Mouse (Mus musculus) cerebellum, postnatal 14 days (tissue): ENCODE measurements around the gene Hivep3.
A peak's percentile ranks its signal among the peaks of the same experiment; 100 is the strongest.

Experiments used
- DNase-seq, 2 experiments: peaks; one replicate each; pipeline ENCODE4 v3.0.0; 2021; ENCODE audit warnings: mixed read lengths in 2 of 2

Gene Hivep3

DNA sequence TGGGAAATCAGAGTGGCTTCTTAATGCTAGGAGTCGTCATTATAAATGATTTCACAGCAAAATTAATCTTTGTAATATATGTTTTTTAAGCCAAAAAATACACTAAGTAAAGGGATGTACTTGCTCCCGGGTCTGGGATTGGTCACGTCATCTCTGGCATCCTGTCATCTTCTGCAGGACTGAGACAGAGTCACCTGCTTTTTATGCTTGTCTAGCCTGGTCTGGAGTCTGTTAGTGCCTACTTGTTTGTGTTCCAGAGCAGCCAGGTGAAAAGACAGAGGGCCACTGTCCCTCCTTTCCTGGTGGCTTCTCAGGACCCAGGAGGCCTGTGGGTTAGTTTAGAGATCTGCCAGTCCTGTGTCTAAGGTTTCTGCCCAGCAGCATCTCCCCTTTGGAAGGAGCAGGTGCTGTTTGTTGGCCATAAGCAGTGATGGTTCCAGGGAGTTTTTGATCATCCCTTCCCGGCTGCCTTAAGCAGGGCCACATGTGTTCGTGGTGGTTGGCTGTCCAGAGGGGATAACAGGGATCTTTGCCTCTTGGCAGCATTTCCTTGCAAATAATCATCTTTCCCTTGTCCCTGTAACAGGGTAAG is 245.8 kb downstream of the Hivep3 start:
- no peak for DNase-seq

DNA sequence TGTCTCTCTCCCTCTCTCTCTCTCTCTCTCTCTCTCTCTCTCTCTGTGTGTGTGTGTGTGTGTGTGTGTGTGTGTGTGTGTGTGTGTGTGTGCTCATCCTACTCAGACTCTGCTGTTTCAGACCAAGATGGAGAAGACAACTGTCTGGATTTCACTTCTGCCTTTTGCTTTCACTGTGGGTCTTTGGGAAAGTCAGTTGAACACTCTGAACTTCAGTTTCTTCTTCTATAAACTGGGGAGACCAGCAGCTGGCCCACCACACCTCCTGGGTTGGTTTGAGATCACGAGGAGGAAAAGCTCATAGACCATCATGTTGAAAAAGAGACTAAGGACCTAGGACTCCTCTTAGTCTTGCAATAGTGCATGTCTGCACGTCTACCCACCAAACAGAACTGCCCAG is 246.3 kb downstream of the Hivep3 start:
- DNase-seq = no peak

DNA sequence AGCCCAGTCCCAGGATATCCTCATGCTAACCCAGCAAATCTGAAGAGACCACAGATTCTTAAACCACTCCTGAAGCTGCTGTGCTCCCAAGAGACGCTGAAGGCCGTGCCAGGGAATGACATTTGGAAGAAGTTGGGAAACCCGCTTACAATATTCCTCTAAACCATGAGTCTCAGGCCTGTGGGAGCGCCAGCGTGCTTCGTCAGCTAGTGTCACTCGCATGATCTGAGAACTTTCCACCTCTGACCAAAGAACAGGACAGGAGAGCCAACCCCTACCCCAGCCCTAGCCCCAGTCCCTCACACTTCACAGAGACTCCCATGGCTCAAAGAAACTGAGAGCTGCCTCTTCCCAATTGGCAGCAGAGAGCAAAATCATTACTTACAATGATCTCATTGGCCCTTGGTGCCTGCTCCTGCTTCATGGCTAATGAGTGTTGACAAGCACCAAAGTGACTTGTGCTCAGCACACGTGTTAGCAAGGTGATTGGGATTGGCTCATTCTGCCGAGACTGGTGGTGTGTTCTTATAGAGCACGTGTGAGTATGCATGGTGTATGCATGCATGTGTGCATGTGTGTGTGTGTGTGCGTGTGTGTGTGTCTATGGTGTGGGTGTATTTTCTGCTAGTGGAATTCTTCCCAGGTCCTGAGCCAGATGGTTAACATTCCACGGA is 247.6 kb downstream of the Hivep3 start:
- no peak for DNase-seq

DNA sequence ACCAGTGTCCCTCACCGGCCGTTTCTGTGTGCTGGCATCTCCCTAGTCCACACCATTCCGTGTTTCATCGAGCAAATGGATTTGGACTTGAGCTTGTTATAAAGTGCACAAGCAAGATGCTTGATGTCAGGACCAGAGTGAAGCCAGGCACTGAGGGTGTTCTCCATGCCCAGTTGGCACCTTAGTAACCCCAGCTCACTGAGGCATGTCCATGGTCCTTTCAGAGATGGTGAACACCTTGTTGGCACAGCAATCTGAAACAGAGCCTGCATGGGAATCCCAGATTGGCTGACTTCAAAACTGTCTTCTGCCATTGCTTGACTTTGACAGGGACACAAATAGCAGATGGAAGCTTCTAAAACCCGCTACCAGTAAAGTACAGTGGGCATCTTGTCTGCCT is 252.5 kb downstream of the Hivep3 start:
- peak; percentile 57 to 68 for DNase-seq

DNA sequence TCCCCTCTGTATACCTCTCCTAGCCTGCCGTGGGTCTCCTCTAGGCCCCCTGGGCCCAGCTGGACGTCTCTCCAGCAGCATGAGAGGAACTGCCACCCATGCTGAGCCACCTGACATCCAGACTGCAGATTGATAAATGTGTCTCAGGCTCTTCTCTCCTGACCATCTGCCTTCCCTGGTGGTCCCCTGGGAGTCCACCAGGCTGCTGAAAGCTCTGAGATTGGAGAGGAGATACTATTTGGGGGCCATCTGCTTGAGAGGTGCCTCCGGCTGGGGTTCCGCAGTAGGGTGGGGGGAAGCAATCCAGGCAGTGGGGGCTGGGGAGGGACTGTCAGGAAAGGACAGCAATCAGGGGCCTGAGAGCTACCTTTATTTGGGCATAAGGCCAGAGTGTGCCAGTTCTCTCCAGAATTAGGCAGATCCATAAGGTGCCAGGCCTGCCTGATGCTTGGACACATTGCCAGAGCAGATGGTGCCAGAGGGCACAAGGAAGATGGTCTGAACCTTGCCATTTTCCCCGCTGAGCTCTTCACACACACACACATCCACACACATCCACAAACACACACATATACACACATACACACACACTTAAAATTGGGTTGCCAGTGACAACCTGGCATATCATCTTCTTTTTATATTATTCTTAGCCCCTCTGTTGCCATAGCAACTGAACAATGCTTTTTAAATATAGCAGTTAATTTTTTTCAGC is 253.2 kb downstream of the Hivep3 start:
- peak; percentile 86 to 89 for DNase-seq

DNA sequence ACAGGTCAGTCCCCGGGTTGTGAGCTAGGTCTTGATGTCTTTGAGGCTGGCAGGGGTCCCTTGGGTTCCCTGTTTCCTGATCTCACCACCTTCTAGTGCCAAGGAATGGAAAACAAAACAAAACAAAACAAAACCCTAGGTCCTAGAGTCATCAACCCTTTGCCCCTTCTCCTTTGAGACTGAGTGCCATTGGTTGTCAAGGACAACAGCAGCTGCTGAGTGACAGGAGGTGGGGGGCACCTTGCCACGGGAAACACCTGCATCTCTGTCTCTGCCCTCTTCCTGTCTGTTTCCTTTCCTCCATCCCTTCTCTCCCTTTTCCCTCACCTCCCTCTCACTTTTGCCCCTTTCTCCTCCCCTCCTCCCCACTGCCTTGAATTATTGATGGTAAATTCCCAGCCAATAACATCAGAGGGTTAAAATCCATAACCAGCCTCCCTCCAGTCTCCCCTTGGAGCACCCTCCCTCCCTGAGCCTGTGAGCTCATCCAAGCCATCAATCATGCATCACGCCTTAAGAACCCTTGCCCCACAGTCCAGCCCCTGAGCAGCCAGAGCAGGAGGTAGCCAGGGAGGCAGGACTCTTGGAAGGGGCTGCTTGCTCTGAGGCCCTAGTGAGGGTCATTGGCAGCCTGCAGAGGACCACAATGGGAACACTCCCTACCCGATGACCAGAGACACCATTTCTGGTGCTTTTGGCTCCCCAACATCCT is 253.9 kb downstream of the Hivep3 start:
- DNase-seq = no peak

DNA sequence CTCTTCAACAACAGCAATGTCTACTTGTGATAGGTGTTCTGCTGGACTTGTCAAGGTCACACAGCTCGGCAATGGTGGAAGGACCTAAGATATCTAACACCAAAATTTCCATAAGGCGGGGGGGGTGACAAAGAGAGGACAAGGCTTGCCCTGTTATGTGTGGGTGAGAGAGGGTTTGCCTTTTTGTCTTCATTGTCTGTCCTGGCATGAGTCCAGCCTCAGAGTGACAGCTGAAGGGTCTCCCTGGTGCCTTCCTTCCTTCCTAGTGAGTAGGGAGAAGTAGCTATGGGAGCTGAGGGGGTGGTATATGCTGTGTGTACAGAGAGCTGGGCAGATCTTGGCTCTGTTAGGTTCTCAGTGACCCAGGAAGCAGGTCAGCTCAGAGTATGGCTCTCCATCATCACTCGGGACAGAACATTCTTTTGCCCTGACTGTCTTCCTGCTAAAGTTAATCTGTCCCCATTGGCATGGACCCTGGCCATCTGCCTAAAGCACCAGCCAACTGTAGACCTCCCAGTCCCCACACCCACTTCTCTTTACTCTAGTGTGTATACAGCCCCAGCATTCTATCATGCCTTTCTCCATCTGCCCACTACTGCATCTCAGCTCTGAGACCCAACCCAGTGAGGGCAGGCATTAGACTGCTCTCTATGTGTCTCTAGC is 255.6 kb downstream of the Hivep3 start:
- DNase-seq = peak in 1 of 2 experiments; percentile 49

DNA sequence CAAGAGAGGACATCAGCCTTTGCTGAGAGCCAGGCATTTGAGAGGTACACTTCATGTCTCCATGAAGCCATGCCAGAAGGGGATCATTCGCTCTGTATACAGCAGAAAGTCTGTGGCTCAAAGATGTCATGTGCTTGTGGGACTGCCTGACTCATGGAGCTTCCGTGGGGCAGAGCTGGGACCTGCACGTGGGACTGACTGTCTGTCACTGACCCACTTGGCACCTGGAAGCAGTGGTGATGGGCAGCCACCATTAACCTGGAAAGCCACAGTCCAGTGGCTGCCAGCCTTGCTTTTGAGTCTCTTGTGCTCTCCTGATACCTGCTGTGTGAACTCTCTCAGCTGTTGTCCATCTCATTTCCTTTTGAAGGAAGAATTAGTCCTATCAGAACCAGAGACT is 256.8 kb downstream of the Hivep3 start:
- DNase-seq = no peak

DNA sequence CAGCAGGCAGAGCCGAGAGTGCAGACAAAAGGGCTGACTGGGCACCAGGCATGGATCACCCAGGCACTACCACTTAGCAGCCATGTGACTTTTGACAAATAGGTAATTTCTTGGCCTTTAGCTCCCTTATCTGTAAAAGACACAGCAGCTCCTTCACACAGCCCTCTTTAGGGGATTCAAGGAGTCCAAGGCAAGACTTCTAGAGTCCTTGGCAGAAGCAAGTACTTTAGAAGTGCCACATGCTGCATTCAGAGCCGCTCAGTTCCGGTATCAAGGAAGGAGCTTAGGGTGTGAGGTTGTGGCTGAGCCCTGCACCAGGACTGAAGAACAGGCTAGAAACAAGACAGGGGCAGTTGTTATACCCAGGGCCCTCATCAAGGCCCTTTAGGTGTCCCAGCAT is 257.3 kb downstream of the Hivep3 start:
- no peak for DNase-seq

DNA sequence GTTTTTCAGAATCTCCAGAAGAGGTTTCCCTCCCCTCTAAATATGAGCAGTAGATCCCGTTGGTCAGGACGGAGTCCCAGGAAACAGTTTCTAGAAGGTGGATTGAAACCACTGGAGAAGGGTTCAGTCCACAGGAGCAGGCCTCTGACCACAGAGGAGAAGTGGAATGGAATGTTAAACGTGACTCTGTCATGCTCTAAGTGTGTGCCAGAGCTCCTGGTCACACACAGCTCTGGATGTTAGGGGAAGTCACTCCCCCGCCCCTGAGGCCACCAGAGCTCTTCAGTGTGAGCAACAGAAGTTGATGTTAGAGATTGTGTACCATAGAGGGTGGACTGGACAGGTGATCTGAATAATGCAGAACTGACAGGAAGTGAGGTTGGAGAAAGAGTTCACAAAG is 258.2 kb downstream of the Hivep3 start:
- DNase-seq = no peak

DNA sequence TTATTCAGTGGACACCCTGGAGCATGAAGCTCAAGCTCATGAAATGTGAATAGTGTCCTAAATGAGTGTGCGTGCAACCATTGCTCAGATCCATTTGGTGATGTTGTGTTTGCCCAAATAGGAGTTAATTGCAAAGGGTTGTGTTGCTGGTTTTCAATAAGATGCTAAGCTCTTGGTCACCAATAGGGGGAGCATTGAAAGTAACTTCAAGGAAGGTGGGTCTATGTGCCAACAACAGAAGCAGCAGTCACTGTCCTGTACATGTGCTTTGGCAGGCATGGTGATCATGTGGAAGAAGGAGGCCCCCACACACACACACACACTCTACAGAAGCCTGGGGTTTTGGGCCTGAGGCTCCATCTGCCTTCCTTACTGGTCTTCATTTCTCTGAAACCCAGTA is 262.8 kb downstream of the Hivep3 start:
- DNase-seq = no peak

DNA sequence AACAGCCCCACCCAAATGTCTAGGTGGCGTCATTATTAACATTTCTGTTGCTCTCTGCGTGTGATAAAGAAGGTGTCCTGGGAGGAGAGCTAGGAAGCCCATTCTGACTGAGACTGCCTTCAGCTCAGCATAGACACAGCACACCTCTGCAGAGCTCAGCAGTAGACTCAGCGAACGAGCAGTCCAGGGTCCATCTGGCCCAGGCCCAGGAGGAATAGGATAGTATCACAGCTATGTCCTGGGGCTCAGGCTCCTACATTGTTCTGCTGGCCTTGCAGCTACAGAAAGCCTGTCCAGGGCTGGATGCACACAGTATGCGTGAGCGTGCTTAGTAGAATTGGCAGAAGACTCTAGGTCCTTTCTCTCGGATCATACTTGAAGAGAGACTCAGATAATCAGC is 263.8 kb downstream of the Hivep3 start:
- DNase-seq = no peak

DNA sequence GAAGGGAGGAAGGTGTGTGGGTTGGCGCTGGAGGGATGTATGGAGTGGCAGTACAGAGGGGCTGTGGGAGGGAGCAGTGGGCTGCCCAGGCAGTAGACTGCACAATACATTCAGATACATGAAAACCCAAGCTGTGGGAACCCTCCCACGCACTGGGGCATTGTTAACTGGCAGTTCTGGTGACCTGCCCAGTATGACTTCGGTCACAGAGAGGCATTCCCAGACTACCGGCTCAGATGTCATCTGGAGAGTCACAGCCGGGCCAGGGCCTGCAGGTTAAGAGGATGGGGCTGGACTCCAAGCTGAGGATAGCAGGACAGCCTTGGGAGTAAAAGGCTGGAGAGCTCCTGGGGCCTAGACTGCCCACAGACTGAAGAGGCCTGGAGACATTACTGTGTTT is 265.3 kb downstream of the Hivep3 start:
- DNase-seq = peak; percentile 41 to 44

DNA sequence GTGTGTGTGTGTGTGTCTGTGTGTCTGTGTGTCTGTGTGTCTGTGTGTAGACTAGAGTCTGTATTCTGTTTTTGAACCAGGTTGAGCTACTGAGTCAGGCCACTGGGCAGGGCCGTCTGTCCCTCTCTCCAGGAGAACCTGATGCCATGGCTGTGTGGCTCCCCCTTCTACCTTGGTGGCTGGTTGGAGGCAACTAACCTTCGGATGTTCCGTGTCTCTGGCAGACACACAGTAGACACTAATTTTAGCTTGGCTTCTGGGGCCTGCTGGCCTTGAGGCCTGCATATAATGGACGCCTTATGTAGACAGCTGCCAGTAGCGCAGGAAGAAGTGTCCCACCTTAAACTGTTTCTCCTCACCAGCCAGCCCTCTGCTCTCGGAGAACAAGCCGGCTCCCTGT is 267.3 kb downstream of the Hivep3 start:
- no peak for DNase-seq

DNA sequence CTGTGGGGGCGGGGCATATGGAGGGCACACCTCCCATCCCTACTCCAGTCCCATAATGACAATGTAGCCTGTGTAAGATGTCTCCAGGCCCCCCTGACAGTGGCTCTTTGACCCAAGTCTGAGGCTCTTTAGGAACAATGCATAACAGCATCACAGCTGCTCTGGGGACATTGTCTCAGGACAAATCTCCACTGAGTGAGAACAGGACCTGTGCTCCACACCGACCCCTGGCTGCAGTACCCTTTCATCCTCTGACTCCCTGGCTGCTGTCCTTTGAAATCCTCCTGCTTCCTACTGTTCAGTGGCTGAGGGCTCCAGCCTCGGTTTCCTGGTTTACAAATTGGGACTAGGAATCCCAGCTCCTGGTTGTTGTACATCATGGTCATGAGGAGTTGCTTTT is 269.4 kb downstream of the Hivep3 start:
- no peak for DNase-seq

DNA sequence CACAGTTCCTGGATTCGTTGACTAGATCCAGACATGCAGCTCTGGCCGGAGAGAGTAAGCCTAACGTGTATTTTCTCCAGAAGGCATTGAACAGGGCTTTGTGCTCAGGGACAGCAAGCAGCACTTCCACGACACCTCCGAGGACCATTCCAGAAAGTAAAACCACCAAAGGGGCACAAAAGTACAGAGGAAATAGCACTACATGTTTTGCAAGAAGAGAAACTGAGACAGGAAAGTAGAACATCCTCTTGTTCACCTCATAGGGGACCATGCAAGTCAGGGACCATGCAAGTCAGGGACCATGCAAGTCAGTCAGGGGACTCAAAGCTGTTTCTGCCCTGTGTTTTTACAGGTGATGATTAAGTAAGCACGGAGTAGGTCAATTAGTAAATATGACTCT is 272.5 kb downstream of the Hivep3 start:
- DNase-seq = no peak

DNA sequence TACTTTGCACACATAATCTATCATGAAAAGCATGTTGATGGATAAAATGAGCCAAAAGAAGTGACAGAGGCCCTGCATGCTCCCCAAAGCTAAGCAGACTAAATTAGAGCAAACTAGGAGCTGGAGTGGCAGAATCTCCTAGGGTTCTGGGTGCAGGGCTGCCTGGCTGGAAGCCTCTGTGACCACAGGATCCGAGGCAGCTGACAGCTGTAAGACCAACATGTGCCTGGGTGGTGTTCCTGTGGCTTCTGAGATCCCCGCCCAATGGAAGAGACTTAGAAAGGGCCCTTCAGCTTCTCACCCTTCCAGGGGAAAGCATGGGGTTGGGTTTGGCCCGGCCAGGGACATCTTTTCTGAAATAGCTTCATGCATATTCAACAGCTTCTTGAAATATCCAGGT is 274.3 kb downstream of the Hivep3 start:
- DNase-seq = no peak

DNA sequence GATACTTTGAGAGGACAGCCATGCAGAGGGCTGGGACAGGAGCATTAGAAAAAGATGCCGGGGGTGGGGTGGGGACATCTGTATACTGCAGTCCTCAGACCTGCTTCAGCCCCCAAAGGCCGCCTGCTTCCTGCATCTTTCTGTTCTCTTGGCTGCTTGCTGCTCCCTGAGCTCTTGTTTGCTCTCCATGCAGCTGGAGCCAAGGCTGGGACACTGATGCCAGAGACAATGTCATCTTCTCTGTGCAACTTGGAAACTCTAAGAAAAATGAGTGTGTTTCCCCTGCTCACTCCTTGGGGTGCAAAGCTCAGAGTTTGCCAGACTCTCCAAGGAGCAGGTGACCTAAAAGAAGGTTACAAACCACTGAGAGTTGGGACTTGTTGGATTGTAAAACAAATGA is 275.6 kb downstream of the Hivep3 start:
- DNase-seq = no peak

DNA sequence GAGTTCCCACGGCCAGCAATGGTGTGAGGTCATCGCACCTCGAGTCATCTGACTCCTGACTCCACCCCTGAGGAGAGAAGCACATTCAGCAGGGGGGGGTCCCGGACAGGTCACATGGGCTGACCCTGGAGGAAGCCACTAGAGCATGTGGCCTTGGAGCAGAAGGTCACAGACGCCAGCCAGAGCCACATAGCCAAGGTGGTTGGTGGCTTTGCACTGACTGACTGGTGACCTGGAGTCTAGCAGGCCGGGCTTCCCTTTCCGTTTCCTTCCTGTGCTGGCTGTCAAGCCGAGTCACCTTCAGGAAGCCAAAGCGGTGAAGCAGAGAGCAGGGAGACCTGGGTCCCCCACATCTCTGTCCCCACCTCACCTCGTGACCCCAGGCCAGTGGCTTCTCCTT is 278.2 kb downstream of the Hivep3 start:
- DNase-seq = no peak

DNA sequence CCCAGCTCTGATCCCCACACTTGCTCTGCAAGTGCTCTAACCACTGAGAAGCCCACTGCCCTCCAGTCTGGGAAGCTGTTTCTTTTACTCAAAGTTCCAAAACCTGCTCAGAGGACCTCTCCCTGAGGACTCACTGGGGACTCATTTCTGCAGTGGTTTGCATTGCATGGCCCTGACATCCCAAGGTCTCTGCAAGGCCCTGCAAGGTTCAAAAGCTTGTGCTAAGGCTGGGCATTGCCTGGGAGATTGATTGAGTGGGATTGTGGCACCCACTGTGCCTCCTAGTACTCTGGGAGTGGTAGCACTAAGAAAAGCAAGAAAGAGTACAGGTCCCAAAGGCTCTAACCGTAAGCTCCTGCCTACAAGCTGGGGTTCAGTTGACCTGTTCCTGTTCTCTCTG is 279.3 kb downstream of the Hivep3 start:
- DNase-seq = no peak

DNA sequence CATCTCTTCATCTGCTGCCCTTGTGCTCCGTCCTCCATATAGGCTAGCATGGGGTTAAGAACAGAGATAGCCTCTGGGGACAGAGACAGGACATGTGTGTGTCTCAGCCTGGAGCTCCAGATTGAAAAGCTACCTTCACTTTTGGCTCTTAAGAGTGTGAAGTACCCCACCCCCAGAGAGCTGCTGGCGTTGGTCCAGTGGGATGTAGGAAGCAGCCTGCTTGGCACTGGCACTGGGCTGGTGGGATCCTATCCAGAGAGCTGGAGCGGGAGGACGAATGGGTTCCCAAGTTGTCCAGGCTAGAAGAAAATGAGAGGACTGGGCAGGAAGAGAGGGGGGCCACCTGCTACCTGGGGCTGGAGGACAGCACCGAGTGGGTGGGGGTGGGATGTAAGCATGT is 284.8 kb downstream of the Hivep3 start:
- peak; percentile 85 to 91 for DNase-seq

DNA sequence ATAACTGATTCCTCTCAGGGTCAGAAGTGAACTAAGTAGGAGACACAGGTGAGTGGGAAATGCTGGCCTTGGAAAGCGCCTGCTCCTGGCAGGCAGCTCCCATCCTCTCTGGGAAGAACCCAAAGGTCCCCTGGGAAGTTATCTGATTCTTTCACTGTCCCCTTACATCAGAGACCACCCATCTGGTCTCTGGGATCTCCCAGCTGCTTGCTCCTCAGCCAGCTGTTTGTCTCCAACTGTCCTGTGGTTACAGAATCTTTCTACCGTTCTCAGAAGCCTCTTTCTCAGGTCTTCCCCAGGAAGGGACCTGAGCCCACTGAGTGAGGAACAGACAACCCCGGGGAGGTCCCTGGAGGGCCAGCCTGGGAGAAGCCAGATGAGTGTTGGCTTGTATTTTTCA is 288.8 kb downstream of the Hivep3 start:
- DNase-seq = no peak

DNA sequence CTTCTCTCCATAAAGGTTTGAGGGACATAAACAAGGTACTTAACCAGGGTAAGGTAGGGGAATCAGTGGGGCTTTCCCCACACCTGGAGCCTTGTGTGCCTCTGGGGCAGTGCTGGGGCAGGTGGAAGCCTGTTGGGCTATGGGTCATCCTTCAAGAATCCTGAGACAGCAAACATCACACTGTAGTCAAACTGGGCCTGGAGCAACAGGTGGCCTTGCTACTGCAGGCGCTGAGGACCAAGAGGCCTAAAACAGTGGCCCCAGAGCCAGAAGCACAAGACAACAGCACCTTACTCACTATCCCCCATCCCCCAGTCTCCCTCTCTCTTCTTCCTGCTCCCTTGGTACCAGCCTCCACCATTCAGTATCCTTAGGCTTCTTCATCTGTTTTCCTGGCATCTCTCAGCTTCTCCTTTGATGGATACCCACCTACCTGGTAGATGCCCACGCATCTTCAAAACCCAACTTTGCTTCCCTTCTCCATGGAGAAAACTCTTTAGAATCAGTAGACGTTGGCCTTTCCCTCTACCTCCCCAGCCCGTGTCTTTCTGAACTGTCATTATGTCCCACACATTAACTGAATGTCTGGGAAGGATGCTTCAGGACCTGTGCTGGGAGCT is 289.7 kb downstream of the Hivep3 start:
- no peak for DNase-seq
